ENCODE assay signal across 9 mouse cellular contexts in the genomic region with DNA sequence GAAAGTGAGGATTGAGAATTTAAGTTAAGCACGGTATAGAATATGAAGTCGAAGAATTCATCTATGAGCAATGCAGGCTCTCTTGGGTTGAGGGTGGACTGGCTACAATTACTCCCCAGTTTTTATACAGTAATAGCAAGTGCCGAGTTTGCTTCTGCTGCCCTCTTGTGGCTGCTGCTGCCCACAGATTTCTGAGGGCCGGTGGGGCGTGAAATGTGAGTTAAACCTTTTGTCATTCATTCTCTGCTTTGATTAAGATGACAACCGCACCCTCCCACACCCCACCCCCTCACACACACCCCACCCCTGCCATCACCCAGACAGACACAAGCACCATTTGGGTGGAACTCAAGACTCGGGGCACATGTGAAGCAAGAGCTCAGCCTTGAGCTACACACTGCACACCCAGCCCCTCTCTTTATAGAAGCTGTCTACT. TPM values are rescaled to one million over a fixed set of nuclear protein-coding genes. Genes with fewer than 3 reads are reported as not detected.
DNase-seq lines count a peak whose midpoint lies in the region; ATAC-seq lines count a peak whose summit lies in the region.
"Had no signal": no experiment of that assay in that cellular context is flagged by ENCODE, and none has a peak within 500 bp of the region (broad histone marks: within the 10 kb centered on the region; RNA-seq: fewer than 3 reads in every experiment).

No protein-coding gene starts in this region.

- no peak overlapping the region for H3K9ac ChIP-seq in limb, embryonic 13.5 days
- no peak overlapping the region for H3K9ac ChIP-seq in midbrain, embryonic 14.5 days (replicated peaks; ENCODE audit: low read length)

- H3K4me3 ChIP-seq in limb, embryonic 13.5 days, result no peak overlapping the region
- H3K4me3 ChIP-seq in midbrain, embryonic 14.5 days (replicated peaks; ENCODE audit: low read depth, low read length), result no peak overlapping the region
- H3K4me3 ChIP-seq: erythroblast, embryonic 14.5 days had no signal

- 20% methylated on average over 7 of the region's 7 CpGs for WGBS in limb, embryonic 13.5 days
- 13% methylated on average over 7 of the region's 7 CpGs for WGBS in midbrain, embryonic 14.5 days

- peak; percentile 56 for DNase-seq in 416B (ENCODE audit: low read depth)
- peak; percentile 67 for DNase-seq in T-cell, adult 2 months (ENCODE audit: low spot score)
- peak; percentile 76 to 80 for DNase-seq in cerebellum, postnatal 36 days
- DNase-seq in gastrocnemius, adult 8-10 months (ENCODE audit: low spot score in 2 of 2), result peak; percentile 41 to 47
- peak; percentile 71 for DNase-seq in kidney, adult 18-20 months
- DNase-seq in midbrain, embryonic 14.5 days, result peak; percentile 81
- DNase-seq in spleen, postnatal 36 days (ENCODE audit: low spot score in 2 of 2), result peak; percentile 62 to 72

- no peaks in the 10 kb centered on the region for H3K27me3 ChIP-seq in limb, embryonic 13.5 days
- H3K27me3 ChIP-seq in midbrain, embryonic 14.5 days (ENCODE audit: control insufficient read depth, insufficient read depth, low read length), result no peaks in the 10 kb centered on the region

- H3K27ac ChIP-seq in limb, embryonic 13.5 days, result no peak overlapping the region
- H3K27ac ChIP-seq in midbrain, embryonic 14.5 days (replicated peaks; ENCODE audit: low read depth, low read length), result no peak overlapping the region

- H3K4me2 ChIP-seq in limb, embryonic 13.5 days (replicated peaks), result no peak overlapping the region
- no peak overlapping the region for H3K4me2 ChIP-seq in midbrain, embryonic 14.5 days (ENCODE audit: low read length)

- ATAC-seq in limb, embryonic 13.5 days (ENCODE audit: low FRiP score, low read depth), result peak; percentile 78
- peak; percentile 65; the same call in 1 of the 2 replicates for ATAC-seq in midbrain, embryonic 14.5 days (ENCODE audit: low FRiP score, low TSS enrichment)

- H3K4me1 ChIP-seq in limb, embryonic 13.5 days, result 0 out of 2 replicates have a peak, but pooled peaks cover 7% of the 10 kb centered on the region
- H3K4me1 ChIP-seq in midbrain, embryonic 14.5 days (ENCODE audit: control insufficient read depth, insufficient read depth, low read length), result no peaks in the 10 kb centered on the region

- H3K9me3 ChIP-seq in limb, embryonic 13.5 days, result no peaks in the 10 kb centered on the region
- no peaks in the 10 kb centered on the region for H3K9me3 ChIP-seq in midbrain, embryonic 14.5 days (ENCODE audit: control insufficient read depth, low read length)

- H3K36me3 ChIP-seq in limb, embryonic 13.5 days, result no peaks in the 10 kb centered on the region; the same call in 1 of the 2 replicates
- H3K36me3 ChIP-seq in midbrain, embryonic 14.5 days (ENCODE audit: control insufficient read depth, insufficient read depth, low read length), result no peaks in the 10 kb centered on the region

RNA-seq across cellular contexts. Expression of gene Shld1, which starts 14.7 kb away (rescaled TPM):
- 1 to 10 TPM; 5.6 to 9.8 (median 7.0) TPM for total RNA-seq in gastrocnemius, adult 8-10 months (2022)
- polyA plus RNA-seq in limb, embryonic 13.5 days (2015; fragmentation: Nextera tagmentation; extraction: Ambion mirVana), result 21.0 and 21.7 TPM in 2 replicates
- polyA plus RNA-seq in midbrain, embryonic 14.5 days (2014; fragmentation: Nextera tagmentation; extraction: Ambion mirVana), result 23.3 and 26.2 TPM in 2 replicates
